Mouse (Mus musculus): Measurements from ENCODE around the gene Gm11569. TPM values are rescaled to one million over a fixed set of nuclear protein-coding genes. Genes with fewer than 3 reads are reported as not detected.
"Not testable (repeated sequence)": the region's sequence is repeated elsewhere in the genome, so short reads cannot be mapped to it uniquely, and the experiment has no call there.

The Gm11569 gene
- polyA plus RNA-seq, 1 experiment from 2014 or later = not detected

- no peaks in the 10 kb centered on the region for H3K9me3 ChIP-seq (ENCODE audit: control insufficient read depth, low read length)
- WGBS = 58% methylated on average over 7 of the region's 7 CpGs
- H3K4me2 ChIP-seq (ENCODE audit: low read depth, low read length) = no peak overlapping the region
- ATAC-seq = no peak
- no peak overlapping the region for H3K27ac ChIP-seq (ENCODE audit: low read length)
- H3K4me1 ChIP-seq (ENCODE audit: control insufficient read depth, insufficient read depth, low read length) = no peaks in the 10 kb centered on the region
- no peak overlapping the region for H3K9ac ChIP-seq (ENCODE audit: low read depth, low read length)
- H3K27me3 ChIP-seq (replicated peaks; ENCODE audit: control insufficient read depth, insufficient read depth, low read length) = no peaks in the 10 kb centered on the region
- no peak overlapping the region for H3K4me3 ChIP-seq (ENCODE audit: low read length)
- H3K36me3 ChIP-seq (ENCODE audit: control insufficient read depth, insufficient read depth, low read length) = no peaks in the 10 kb centered on the region
These were observed 20.3 kb downstream of the Gm11569 start for GRCm38 (mm10) chr11:99778401-99778800.

- not testable (repeated sequence) for H3K4me3 ChIP-seq (ENCODE audit: low read length); H3K27me3 ChIP-seq (replicated peaks; ENCODE audit: control insufficient read depth, insufficient read depth, low read length); ATAC-seq; H3K4me1 ChIP-seq (ENCODE audit: control insufficient read depth, insufficient read depth, low read length); H3K27ac ChIP-seq (ENCODE audit: low read length); H3K36me3 ChIP-seq (ENCODE audit: control insufficient read depth, insufficient read depth, low read length); H3K9me3 ChIP-seq (ENCODE audit: control insufficient read depth, low read length); H3K9ac ChIP-seq (ENCODE audit: low read depth, low read length); H3K4me2 ChIP-seq (ENCODE audit: low read depth, low read length)
These were observed 25.9 kb downstream of the Gm11569 start, which contains the start of gene Gm11595 for GRCm38 (mm10) chr11:99772813-99773212. Gene Gm11595 (minus strand): TSS chr11:99772913.

- Histone ChIP-seq H3K9me3 (ENCODE audit: control insufficient read depth, low read length) (no peaks in the 10 kb centered on the region), H3K9ac (ENCODE audit: low read depth, low read length) (no peak overlapping the region), H3K27me3 (replicated peaks; ENCODE audit: control insufficient read depth, insufficient read depth, low read length) (no peaks in the 10 kb centered on the region), H3K36me3 (ENCODE audit: control insufficient read depth, insufficient read depth, low read length) (no peaks in the 10 kb centered on the region), H3K4me3 (ENCODE audit: low read length) (no peak overlapping the region), H3K4me1 (ENCODE audit: control insufficient read depth, insufficient read depth, low read length) (no peaks in the 10 kb centered on the region), H3K4me2 (ENCODE audit: low read depth, low read length) (no peak overlapping the region), H3K27ac (ENCODE audit: low read length) (no peak overlapping the region)
- WGBS = 77% methylated on average over 2 of the region's 2 CpGs
- no peak for ATAC-seq
These were observed 30.3 kb downstream of the Gm11569 start for GRCm38 (mm10) chr11:99768410-99768809.

- H3K4me2 ChIP-seq (ENCODE audit: low read depth, low read length) = no peak overlapping the region
- WGBS = 93% methylated on average over 1 of the region's 1 CpGs
- no peaks in the 10 kb centered on the region for H3K9me3 ChIP-seq (ENCODE audit: control insufficient read depth, low read length)
- ATAC-seq = no peak
- H3K9ac ChIP-seq (ENCODE audit: low read depth, low read length) = no peak overlapping the region
- no peaks in the 10 kb centered on the region for H3K36me3 ChIP-seq (ENCODE audit: control insufficient read depth, insufficient read depth, low read length)
- H3K4me3 ChIP-seq (ENCODE audit: low read length) = no peak overlapping the region
- no peaks in the 10 kb centered on the region for H3K4me1 ChIP-seq (ENCODE audit: control insufficient read depth, insufficient read depth, low read length)
- no peak overlapping the region for H3K27ac ChIP-seq (ENCODE audit: low read length)
- H3K27me3 ChIP-seq (replicated peaks; ENCODE audit: control insufficient read depth, insufficient read depth, low read length) = no peaks in the 10 kb centered on the region
These were observed 39.9 kb downstream of the Gm11569 start for GRCm38 (mm10) chr11:99758877-99759276.

Other genes with a start within 250 kb of the Gm11569 start
- not detected in 2 replicates for gene Krtap3-3, start 248.1 kb downstream of the Gm11569 start, polyA plus RNA-seq (2015; fragmentation: Nextera tagmentation; extraction: Ambion mirVana)
- not detected in 2 replicates for gene Krtap3-2, start 242.1 kb downstream of the Gm11569 start, polyA plus RNA-seq (2015; fragmentation: Nextera tagmentation; extraction: Ambion mirVana)
- not detected in 2 replicates for gene Gm11939, start 239.5 kb downstream of the Gm11569 start, polyA plus RNA-seq (2015; fragmentation: Nextera tagmentation; extraction: Ambion mirVana)
- not detected in 2 replicates for gene Krtap3-1, start 232.3 kb downstream of the Gm11569 start, polyA plus RNA-seq (2015; fragmentation: Nextera tagmentation; extraction: Ambion mirVana)
- gene Krtap1-5, start 217.9 kb downstream of the Gm11569 start, polyA plus RNA-seq (2015; fragmentation: Nextera tagmentation; extraction: Ambion mirVana) = not detected in 2 replicates
- not detected in 2 replicates for gene Krtap1-4, start 215.3 kb downstream of the Gm11569 start, polyA plus RNA-seq (2015; fragmentation: Nextera tagmentation; extraction: Ambion mirVana)
- gene Krtap1-3, start 207.6 kb downstream of the Gm11569 start, polyA plus RNA-seq (2015; fragmentation: Nextera tagmentation; extraction: Ambion mirVana) = not detected in 2 replicates
- not detected in 2 replicates for gene Krtap9-3, start 200.8 kb downstream of the Gm11569 start, polyA plus RNA-seq (2015; fragmentation: Nextera tagmentation; extraction: Ambion mirVana)
- not detected in 2 replicates for gene Gm11938, start 195.6 kb downstream of the Gm11569 start, polyA plus RNA-seq (2015; fragmentation: Nextera tagmentation; extraction: Ambion mirVana)
- not detected in 2 replicates for gene Gm11937, start 188.7 kb downstream of the Gm11569 start, polyA plus RNA-seq (2015; fragmentation: Nextera tagmentation; extraction: Ambion mirVana)
- gene Krtap2-4, start 184.1 kb downstream of the Gm11569 start, polyA plus RNA-seq (2015; fragmentation: Nextera tagmentation; extraction: Ambion mirVana) = not detected in 2 replicates
- not detected in 2 replicates for gene Gm11562, start 178.5 kb downstream of the Gm11569 start, polyA plus RNA-seq (2015; fragmentation: Nextera tagmentation; extraction: Ambion mirVana)
- gene Krtap4-1, start 170.7 kb downstream of the Gm11569 start, polyA plus RNA-seq (2015; fragmentation: Nextera tagmentation; extraction: Ambion mirVana) = not detected in 2 replicates
- not detected in 2 replicates for gene Krtap4-2, start 163.8 kb downstream of the Gm11569 start, polyA plus RNA-seq (2015; fragmentation: Nextera tagmentation; extraction: Ambion mirVana)
- gene Krtap4-7, start 154.8 kb downstream of the Gm11569 start, polyA plus RNA-seq (2015; fragmentation: Nextera tagmentation; extraction: Ambion mirVana) = not detected in 2 replicates
- not detected in 2 replicates for gene Gm11555, start 148.7 kb downstream of the Gm11569 start, polyA plus RNA-seq (2015; fragmentation: Nextera tagmentation; extraction: Ambion mirVana)
- gene Gm11563, start 140.0 kb downstream of the Gm11569 start, polyA plus RNA-seq (2015; fragmentation: Nextera tagmentation; extraction: Ambion mirVana) = not detected in 2 replicates
- not detected in 2 replicates for gene Krtap4-6, start 133.0 kb downstream of the Gm11569 start, polyA plus RNA-seq (2015; fragmentation: Nextera tagmentation; extraction: Ambion mirVana)
- gene Gm14190, start 108.2 kb downstream of the Gm11569 start, polyA plus RNA-seq (2015; fragmentation: Nextera tagmentation; extraction: Ambion mirVana) = not detected in 2 replicates
- gene Gm14180, start 64.6 kb downstream of the Gm11569 start, polyA plus RNA-seq (2015; fragmentation: Nextera tagmentation; extraction: Ambion mirVana) = not detected in 2 replicates
- gene Gm11595, start 26.0 kb downstream of the Gm11569 start, polyA plus RNA-seq (2015; fragmentation: Nextera tagmentation; extraction: Ambion mirVana) = not detected in 2 replicates
- gene Krtap4-8, start 18.2 kb downstream of the Gm11569 start, polyA plus RNA-seq (2015; fragmentation: Nextera tagmentation; extraction: Ambion mirVana) = not detected in 2 replicates
- gene Krtap4-9, start 13.7 kb downstream of the Gm11569 start, polyA plus RNA-seq (2015; fragmentation: Nextera tagmentation; extraction: Ambion mirVana) = not detected in 2 replicates
- not detected in 2 replicates for gene Gm11596, start 5.5 kb downstream of the Gm11569 start, polyA plus RNA-seq (2015; fragmentation: Nextera tagmentation; extraction: Ambion mirVana)
- gene Gm11554, start 5.5 kb upstream of the Gm11569 start, polyA plus RNA-seq (2015; fragmentation: Nextera tagmentation; extraction: Ambion mirVana) = not detected in 2 replicates
- not detected in 2 replicates for gene Krtap4-13, start 11.0 kb upstream of the Gm11569 start, polyA plus RNA-seq (2015; fragmentation: Nextera tagmentation; extraction: Ambion mirVana)
- not detected in 2 replicates for gene Gm11564, start 16.7 kb upstream of the Gm11569 start, polyA plus RNA-seq (2015; fragmentation: Nextera tagmentation; extraction: Ambion mirVana)
- not detected in 2 replicates for gene 2300003K06Rik, start 39.1 kb upstream of the Gm11569 start, polyA plus RNA-seq (2015; fragmentation: Nextera tagmentation; extraction: Ambion mirVana)
- gene Krtap4-16, start 52.7 kb upstream of the Gm11569 start, polyA plus RNA-seq (2015; fragmentation: Nextera tagmentation; extraction: Ambion mirVana) = not detected in 2 replicates
- gene Gm11568, start 59.0 kb upstream of the Gm11569 start, polyA plus RNA-seq (2015; fragmentation: Nextera tagmentation; extraction: Ambion mirVana) = not detected in 2 replicates
- gene Gm11559, start 65.5 kb upstream of the Gm11569 start, polyA plus RNA-seq (2015; fragmentation: Nextera tagmentation; extraction: Ambion mirVana) = not detected in 2 replicates
- not detected in 2 replicates for gene Krtap9-1, start 74.5 kb upstream of the Gm11569 start, polyA plus RNA-seq (2015; fragmentation: Nextera tagmentation; extraction: Ambion mirVana)
- gene Gm11567, start 80.3 kb upstream of the Gm11569 start, polyA plus RNA-seq (2015; fragmentation: Nextera tagmentation; extraction: Ambion mirVana) = not detected in 2 replicates
- not detected in 2 replicates for gene Krtap31-1, start 109.0 kb upstream of the Gm11569 start, polyA plus RNA-seq (2015; fragmentation: Nextera tagmentation; extraction: Ambion mirVana)
- gene Gm11565, start 115.8 kb upstream of the Gm11569 start, polyA plus RNA-seq (2015; fragmentation: Nextera tagmentation; extraction: Ambion mirVana) = not detected in 2 replicates
- not detected in 2 replicates for gene Krtap31-2, start 137.4 kb upstream of the Gm11569 start, polyA plus RNA-seq (2015; fragmentation: Nextera tagmentation; extraction: Ambion mirVana)
- gene Krtap9-5, start 149.5 kb upstream of the Gm11569 start, polyA plus RNA-seq (2015; fragmentation: Nextera tagmentation; extraction: Ambion mirVana) = not detected in 2 replicates
- not detected in 2 replicates for gene Krtap29-1, start 180.1 kb upstream of the Gm11569 start, polyA plus RNA-seq (2015; fragmentation: Nextera tagmentation; extraction: Ambion mirVana)
- not detected in 2 replicates for gene Krtap16-1, start 187.7 kb upstream of the Gm11569 start, polyA plus RNA-seq (2015; fragmentation: Nextera tagmentation; extraction: Ambion mirVana)
- gene Krtap17-1, start 195.1 kb upstream of the Gm11569 start, polyA plus RNA-seq (2015; fragmentation: Nextera tagmentation; extraction: Ambion mirVana) = not detected in 2 replicates
- gene Krt33a, start 217.3 kb upstream of the Gm11569 start, polyA plus RNA-seq (2015; fragmentation: Nextera tagmentation; extraction: Ambion mirVana) = not detected in 2 replicates
- gene Krt33b, start 230.9 kb upstream of the Gm11569 start, polyA plus RNA-seq (2015; fragmentation: Nextera tagmentation; extraction: Ambion mirVana) = not detected in 2 replicates
- not detected in 2 replicates for gene Krt34, start 242.6 kb upstream of the Gm11569 start, polyA plus RNA-seq (2015; fragmentation: Nextera tagmentation; extraction: Ambion mirVana)